Mouse (Mus musculus) adrenal gland, adult 8-10 months (tissue): ENCODE measurements at regions not wholly inside any gene's neighbourhood (a gene's known extent, or its start where the extent isn't known, plus 50 kb on each side); places are given as distances from the start of the nearest gene placed in this dataset.
"Not testable (repeated sequence)": the region's sequence is repeated elsewhere in the genome, so short reads cannot be mapped to it uniquely, and the experiment has no call there.

Experiments used
- DNase-seq: peaks from one replicate; pipeline ENCODE4 v3.0.0; 2022

DNA sequence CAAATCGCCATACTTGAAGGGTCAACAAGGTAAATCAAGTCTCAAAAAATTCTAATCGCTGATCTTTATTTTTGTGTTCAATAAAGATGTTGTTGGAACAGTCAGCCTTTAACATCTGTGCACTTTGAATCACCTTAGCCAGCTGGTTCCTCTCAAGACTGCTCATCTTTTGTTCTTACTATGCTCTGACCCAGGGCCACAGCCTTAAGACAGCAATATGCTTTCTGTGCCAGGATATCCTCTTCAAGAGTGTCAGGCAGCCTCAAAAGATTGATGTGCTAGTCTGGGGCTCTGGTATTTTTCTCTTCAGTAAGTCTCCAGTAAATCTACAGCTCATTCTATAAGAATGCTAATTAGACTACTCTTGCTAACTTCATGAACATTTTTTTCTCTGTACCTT, 199.9 kb downstream of the Dph6 start:
- no peak for DNase-seq

DNA sequence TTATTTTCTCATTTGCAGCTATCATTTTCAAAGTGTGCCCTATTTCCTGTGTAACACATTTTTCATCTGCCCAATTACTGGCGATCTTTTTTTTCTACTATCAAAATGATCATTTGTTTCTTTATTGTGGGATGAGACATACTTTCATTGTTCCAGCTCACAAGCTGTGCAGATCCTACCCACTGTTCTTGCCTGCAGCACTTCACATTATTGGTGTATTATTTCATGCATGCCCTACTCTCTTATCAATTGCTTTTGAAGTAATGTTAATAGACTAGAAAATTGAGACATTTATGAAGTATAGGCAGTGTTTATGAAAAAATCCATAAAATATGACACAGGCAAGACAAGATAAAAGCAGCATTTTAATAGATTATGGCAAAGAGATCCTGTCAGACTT, 204.6 kb downstream of the Dph6 start:
- no peak for DNase-seq

DNA sequence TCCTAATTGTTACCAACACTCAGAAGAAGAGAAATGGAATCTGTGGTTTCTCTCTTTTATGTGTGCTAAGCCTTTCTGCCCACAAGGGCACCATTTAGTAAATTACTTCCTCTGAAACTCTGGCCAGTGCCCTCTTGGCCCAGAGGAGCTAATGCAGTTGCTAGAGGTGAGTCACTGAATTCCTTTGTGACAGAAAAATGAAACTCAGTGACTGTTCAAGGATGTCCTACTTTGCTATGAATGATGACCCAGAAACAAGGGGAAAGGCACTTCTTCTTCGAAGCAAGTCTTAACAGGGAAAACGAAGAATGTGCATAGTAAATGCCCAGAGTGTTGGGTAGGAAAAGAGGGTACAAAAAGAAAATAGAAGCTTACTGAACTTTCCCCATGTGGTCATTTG, 211.0 kb downstream of the Dph6 start:
- DNase-seq: peak; percentile 66

DNA sequence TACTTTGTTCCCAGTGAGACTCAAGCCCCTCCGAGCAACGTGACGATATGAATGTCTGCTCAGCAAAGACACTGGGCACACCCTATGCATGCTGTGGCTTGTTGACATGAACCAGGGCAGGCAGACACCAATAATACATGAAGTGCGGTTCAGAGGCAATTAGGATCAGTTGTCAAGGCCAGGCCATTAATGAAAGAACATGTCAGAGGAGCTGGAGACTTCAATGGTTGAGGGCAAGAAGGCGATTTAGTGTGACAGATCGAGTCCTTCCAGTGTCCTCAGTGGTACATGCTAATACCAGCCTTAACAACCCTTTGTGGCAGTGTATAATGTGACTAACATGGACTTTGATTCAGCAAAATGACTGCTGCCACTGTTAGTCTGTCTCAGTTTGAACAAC, 213.8 kb downstream of the Dph6 start:
- DNase-seq: no peak

DNA sequence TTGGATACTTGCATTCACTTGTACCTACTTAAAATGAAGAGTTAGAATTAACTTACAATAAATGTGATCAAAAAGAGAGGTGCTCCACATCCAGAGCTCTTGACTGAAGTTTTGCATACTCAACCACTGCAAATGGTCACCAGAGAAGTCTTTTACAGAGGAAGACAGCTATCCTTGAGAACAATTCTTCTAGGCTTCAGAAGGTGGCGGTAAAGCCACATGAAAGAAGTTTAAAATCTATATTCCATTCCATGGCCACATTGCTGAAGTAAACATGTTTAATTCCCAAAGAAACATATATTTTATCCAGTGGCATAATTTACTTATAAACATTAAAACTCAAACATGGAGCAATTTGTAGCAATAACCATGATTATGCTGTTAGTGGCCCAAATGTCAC, 215.1 kb downstream of the Dph6 start:
- no peak for DNase-seq

DNA sequence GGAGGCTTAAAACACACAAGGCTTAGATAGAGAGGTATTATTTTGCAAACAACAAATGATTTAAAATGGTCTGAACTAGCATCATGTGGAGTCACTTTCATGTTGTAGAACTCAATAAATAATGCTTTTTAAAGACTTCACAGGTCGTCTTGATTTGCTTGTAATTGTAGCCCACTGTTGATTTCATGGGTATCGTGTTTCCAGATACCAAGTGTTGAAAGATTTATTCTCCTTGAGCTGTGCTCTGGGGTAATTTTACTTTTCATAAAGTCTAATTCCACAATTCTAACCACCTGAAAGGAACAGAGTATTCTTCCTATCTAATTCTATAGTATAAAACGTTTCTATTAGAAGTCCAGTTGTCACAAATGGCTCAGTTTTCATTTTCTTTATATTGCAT, 216.7 kb downstream of the Dph6 start:
- no peak for DNase-seq

DNA sequence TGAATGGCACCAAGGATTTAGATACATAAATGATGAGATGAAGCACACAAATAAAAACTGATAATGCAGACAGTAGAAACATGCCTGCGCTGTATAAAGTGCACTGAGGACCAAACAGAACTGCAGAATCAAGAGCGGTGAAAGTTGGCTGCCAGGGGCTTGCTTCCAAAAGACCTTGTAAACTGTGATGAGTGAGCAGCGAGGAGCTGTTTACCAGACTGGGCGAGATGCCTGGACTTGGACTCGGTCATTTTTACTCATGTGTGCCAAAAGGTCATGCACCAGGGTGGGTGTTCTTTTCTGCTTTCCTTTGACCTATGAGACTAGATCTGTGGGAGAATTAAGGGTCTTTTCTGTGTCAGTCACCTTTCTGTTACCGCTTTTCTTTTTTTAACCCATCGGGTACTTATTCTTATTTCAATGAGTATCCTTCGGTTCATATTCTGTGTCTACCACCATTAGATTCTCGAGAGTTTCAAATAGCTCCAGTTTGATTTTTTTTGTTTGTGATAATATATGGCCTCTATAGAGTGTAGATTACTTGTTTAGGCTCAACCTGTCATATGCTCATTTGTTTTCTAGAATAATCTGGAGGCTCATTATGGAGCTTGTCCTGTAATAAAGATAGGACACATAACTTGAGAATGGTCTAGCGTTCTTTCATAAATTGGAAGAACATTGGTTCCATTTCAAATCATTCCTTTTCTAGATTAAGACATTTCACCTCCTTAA, 226.3 kb upstream of the Zfp770 start:
- peak; percentile 59 for DNase-seq

DNA sequence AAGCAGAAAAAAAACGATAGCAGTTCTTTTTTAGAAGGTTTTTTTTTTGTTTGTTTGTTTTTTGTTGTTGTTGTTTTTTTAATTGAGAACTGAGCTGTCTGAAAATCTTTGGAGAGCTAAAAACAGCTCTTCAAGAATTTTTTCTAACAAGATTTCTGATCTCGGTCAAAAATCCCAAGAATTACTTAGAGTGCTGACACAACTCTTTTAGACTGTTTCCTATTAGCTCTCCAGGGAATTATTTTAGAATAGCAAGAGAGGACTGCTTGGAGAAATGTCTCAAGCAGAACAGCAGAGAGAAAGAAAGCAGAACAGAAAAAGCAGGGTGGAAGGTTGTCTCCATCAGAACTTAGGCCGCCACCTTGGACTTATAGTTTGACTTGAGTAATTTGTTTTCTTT, 218.1 kb upstream of the Zfp770 start:
- DNase-seq: no peak

DNA sequence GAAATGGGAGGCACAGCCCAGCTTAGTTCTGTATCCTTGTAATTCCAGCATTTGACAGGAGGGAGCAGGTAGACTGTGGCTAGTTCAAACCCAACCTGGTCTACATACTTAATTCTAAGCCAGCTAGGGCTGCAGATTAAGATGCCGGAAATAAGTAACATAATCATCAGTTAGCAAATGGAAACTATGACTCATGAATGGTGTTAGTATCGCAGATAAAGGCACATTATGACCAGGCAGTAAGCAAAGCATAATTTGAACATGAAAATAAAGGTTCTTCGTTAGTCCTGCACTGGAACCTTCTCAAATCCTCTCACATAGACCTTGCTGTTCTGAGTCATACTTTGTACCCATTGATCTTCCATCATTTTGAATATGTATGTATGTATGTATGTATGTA, 211.7 kb upstream of the Zfp770 start:
- no peak for DNase-seq

DNA sequence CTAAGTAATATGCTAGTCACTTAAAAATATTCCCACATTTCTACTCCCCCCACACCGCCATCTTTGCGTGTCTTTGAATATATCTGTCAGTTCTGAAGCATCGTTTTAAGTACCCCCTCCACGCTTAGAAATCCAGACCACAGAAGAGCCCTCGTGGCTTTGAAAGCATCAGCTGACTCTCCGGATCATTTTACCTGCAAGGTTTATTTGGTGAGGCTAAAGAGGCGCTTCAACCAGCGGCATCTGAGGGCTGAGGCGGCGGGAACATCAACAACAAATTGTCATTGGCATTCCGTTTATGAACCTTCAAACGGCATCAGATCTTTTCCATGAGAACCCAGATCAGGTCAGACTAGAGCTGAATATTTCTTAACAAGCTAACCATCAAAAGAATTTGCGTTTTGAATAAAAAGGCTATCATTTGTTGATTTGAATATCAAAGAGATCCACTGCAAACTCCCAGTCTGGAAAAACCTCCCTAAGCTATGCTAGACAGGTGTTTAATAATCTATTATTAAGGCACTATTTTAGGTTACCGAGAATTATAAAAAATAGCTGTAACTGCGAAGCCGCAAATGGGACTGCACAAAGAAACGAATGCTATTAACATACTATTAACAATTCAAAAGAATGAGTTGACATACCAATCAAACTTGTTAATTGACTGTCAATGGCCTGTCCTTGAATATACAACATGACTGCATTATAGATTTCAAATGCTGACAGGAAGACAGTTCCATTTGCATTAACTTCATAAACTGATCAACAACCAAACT, 210.9 kb upstream of the Zfp770 start:
- DNase-seq: no peak

DNA sequence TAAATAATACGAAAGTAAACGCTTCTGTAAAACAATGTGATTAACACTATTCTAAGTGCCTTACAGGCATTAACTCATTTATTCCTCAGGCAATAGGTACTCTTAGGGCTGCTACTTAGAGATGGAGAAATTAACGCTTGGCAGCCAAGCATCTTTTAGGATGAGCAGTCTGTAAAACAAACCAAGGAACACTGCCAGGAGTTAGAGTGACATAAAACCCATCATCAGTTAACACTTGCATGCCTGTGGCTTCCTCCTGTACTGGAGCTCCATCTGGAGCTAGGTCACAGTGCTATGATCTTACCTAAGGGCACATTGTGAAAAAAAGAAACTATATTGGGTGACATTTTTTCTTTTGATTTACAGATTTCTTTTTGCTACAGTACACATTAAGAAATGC, 209.4 kb upstream of the Zfp770 start:
- no peak for DNase-seq

DNA sequence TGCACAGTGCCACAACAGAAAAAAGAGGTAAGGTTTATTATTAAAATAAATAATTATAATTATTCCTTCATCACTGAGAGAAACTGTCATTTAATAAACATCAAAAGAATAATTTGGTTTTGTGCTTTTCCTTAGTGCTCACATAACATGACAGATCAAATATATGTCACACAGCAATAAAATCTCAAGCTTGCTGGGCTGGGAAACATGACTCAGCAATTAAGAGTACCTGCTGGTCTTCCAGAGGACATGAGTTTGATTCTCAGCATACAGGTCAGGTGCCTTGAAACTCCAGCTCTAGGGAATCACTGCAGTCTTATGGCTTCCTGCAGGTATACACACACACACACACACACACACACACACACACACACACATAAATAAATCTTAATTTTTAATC, 208.3 kb upstream of the Zfp770 start:
- no peak for DNase-seq

DNA sequence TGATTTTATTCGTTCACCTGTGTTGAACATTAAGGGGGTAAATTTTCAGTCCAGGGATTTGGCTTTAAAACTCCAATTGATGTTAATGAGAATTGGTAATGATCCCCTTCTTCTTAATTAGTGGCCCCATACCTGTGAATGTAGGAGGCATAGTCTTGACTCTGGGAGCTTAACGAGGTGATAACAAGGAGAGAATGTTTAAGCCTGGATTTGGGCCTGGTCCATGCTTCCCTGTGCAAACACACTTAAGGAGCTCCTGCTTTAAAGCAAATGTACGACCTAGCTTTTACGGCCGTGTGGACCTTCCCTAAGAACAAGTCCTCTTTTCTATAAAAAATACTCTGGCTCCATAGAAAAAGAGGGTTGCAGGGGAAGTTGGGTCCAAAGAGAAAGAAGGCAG, 206.1 kb upstream of the Zfp770 start:
- no peak for DNase-seq

DNA sequence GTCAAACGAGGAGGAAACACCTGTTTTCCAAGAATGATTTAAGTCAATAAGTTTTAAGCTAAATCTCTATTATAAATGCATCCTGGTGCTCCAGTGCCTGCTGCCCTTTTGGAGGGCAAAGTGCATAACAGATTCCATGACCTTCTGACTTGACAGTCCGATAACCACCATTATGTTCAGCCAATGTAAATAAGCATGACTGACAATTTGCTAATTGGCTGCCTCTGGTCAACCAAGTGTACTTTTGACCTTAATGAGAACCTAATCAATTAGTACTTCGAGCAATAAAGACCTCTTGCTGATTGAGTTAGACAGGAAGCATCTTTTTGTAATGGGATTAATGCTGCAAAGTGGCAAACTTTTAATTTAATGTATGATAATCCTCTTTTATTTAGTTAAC, 183.3 kb upstream of the Zfp770 start:
- no peak for DNase-seq

DNA sequence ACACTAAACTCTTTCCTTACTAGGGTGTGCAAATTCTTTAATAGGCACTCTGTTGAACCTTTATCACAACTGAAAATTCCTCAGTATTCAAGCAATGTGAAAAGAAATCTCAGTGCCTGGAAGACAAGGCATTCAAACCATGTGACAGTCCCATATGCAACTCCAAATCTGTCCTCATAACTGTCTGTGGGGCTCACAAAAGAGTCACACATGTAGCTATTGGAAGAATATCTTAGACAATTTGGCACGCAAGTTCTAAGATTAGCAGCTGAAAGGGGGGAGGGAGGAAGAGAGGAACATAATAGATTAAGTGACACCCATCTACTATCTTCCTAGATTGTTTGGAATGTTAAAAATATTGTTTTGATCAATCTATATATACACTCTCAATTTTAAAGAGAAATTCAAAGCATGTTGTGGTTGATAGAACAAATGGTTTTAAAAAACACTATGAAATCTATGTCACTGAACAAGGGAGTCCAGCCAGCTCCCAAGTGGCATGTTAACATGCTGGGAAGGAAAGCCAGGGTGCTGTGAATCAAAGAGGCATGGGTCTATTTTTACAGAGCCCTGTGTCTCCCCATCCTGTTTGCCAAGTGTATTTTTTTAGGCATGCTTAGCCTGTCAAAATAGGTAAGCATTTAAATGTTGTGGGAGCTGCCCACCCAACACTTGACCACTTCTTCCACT, 177.7 kb upstream of the Zfp770 start:
- DNase-seq: no peak

DNA sequence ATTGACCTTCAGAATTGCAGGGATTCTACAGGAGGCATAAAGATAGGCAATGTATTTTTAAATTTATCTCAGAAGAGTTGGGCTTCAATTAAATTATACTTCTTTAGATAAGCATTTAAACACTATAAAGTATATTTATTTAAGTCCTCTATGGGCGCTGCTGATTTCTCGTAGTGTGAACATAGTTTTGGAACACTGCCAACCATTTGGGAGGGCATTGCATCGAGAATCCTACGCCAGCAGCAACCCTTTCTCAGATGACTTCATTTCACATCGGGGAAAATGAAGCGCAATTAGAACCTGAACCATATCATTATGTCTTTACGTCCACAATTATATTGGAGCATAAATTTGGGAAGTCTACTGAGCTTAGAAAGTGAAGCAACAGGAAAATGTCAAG, 172.2 kb upstream of the Zfp770 start:
- no peak for DNase-seq

DNA sequence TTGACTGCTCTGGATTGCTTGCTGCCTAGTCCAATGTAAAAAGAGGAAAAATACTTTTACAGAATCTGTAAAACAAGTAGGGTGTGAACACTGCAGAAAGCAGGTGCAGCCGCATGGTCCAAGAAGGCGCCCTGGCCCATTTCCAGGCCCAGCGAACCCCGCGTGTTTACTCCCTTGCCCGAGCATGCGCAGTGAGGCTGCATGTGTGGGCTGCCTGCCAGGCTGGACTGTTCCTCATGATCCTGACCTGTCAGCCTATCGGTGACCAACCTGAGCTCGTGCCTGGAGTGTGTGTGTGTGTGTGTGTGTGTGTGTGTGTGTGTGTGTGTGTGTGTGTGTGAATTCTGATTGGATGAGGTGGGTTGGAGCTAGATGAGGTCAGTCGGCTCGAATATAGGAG, 152.6 kb upstream of the Zfp770 start:
- DNase-seq: not testable (repeated sequence)

DNA sequence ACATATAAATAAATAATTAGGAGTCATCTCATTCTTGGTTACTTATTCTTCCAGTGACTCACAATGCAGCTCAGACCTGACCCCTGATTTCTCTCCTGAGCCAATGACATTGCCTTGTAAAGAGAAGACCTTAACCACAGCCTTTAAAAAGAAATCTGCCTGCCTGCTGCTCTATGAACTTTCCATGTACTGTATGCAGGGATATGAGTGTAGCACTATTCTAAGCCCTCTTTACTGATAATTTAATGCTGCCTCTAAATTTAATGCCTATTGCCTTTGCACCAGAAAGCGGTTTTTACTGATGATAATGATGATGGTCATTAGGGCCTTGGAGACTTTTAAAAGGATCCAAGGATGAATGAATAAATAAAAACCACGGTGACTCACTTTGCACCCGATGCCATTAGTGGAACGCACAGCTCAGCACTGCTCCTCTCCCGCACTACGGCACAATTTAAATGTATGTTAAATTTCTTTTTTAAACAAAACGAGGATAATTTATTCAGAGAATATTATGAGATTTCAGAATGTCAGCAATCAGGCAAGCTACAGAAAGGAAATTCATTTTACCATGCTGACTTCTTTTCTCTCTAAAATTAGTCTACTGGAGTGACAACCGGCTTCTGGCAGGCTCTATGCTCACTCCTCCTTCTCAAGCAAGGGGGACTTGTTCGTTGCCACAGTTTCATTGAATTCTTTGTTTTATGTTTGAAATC, 139.5 kb upstream of the Zfp770 start:
- peak; percentile 2 for DNase-seq

DNA sequence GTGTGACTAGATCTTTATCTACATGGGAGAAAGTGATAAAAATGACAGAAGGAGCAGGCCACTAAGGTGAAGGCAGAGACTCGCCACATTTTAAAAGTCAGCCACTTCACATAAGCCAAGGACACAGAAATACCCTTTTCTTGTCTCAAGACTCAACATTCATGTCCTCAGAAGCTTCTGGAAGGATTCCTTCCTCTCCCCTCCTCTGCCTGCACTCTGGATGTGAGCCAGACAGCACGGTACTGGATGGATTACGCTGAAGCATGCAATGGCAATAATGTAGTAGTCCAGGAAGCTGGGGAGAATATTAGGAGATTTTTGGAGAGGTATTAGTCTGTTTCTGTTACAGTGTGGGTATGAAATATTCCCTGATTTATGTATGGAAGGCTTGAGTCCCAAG, 100.5 kb upstream of the Zfp770 start:
- no peak for DNase-seq

DNA sequence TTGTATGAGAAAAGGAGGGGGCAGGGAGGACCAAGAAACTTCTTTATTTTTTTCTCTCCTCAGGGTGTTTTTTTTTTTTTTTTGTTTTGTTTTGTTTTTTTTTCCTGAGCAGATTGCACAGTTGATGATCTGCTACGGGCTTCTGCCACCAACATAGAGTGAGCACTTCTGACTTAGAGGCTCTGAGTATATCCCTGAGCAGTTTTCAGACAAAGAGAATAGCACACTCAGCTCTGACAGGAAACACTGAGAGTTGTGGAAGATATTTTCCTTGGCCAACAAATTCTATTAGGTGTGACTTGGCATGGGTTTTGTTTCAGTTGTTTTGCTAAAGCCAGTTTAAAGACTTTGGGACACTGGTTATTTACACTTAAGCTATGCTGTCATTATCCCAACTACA, 93.8 kb upstream of the Zfp770 start:
- no peak for DNase-seq

DNA sequence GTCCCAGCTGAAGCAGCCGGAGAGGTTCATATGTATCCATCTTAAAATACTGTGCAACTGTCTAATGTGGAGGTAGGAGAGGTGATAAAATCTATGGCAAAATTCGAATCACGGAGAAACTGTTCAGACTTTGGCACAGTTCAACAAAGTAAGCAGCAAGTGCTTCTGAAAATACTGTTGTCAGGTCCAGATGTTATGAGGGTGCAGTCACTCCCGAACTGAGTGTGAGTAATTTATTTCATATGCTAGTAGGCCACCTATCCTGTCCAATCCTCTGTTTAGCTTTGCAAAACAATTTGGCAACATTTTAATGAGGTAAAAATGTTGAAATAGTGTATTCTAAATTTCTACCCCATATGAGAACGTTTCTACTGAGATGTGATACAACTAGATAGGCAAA, 90.1 kb upstream of the Zfp770 start:
- no peak for DNase-seq

DNA sequence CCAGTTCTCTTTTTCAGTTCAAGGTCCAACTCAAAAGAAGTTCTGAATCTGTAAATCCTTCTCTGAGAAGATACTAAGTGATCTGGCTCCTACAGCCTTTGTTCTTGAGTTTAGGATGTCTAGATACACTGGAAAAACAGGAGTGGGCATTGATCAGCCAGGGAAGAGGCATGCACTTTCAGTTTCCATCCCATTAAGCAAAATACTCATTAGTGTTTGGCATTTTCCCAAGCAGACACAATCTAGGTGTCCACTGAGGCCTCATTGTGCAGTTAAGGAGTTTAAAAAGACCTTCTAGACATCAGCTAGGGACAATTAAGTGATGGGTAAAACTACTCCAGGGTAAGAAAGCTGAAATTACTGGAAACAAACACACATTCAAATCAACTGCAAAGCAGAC, 74.3 kb upstream of the Zfp770 start:
- no peak for DNase-seq

DNA sequence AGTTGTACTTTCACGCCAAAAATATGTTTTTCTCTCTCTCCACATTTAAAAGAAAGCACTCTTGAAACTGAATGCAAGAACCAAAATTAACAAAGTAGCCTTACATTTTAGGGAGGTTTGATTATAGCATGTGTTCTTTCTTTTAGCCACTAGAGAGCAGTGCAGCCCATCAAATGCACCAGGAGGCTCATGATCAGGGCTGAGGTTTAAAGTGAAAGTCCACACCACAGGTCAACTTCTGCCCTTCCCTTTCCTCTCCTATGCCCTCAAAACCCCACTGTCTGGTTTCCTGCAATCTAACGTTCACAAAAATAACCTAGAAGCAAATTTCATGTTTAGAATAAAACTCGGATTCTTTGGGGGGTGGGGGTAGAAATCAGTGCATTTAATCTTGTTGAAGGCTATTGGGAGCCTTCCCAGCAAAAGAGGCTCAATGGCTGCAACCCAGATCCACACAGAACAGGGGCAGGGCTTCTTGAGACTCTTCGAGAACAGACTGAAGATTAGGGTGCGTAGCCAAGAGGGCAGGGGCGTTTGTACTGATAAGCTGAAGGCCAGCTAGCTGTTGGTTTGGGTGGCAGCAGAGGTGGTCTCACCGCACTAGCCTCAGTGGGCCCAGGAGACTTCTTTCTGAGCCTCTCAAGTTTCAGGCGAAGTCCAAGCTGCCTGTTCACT, 59.3 kb upstream of the Zfp770 start:
- DNase-seq: peak; percentile 12
